Mouse (Mus musculus) bone marrow, adult 2 months (tissue): ENCODE measurements around the gene P3h1.

Experiments
- CTCF ChIP-seq: fragments of 200-500 bp; IDR thresholded peaks from 2 replicates; pipeline ENCODE4 v1.5.1; 2011; ENCODE audit warnings: low read length, control low read depth; ENCODE audit not compliant: control insufficient read depth, insufficient read depth
- POLR2A ChIP-seq: fragments of 200-500 bp; IDR thresholded peaks from 2 replicates; pipeline ENCODE4 v1.6.1; 2011; ENCODE audit warnings: low read depth, mild to moderate bottlenecking, control low read depth, low read length, borderline replicate concordance; ENCODE audit not compliant: control insufficient read depth

- TF ChIP-seq CTCF: no peak
- TF ChIP-seq POLR2A: no peak
These were observed 6.0 kb upstream of the P3h1 start for GRCm38 (mm10) chr4:119226751-119227150.
